Mouse (Mus musculus) liver, embryonic 14.5 days (tissue): ENCODE measurements at regions not wholly inside any gene's neighbourhood (a gene's known extent, or its start where the extent isn't known, plus 50 kb on each side); places are given as distances from the start of the nearest gene placed in this dataset.

Source experiments
- CTCF ChIP-seq: IDR thresholded peaks from 2 replicates; pipeline ENCODE4 v1.5.1; 2016; ENCODE audit warnings: antibody characterized with exemption, low read depth, control low read depth
- EP300 ChIP-seq: IDR thresholded peaks from 2 replicates; pipeline ENCODE4 v1.6.1; 2016; ENCODE audit warnings: antibody characterized with exemption, low read depth

GRCm38 (mm10) chr17:88307082-88307481, 133.4 kb upstream of the Foxn2 start:
- no peak for TF ChIP-seq CTCF
- TF ChIP-seq EP300 = no peak
